Mouse (Mus musculus): ENCODE data around the gene Acvrl1.

DNA sequence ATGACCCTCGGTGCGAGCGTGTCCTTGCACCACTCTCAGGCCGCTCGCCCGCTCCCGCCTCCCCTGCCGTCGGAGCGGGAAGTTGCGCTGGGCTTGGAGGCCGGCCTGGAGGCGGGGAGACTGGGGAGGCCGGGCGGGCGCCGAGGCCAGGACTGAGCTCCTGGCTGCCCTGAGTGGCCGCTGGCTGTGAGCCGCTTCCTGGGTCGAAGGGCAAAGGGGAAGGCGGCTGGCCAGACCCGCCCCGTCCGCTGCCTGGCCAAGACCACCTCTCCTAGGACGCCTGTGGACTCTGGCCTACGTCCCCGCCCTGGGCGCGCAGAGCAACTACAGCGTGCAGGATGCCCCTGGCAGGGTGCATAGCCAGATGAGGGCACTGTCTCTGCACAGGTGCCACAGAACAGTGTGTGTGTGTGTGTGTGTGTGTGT, 49.6 kb upstream of the Acvrl1 start:
- TF ChIP-seq EP300 (IDR thresholded peaks at IDR 0.05) (no peak), CTCF (IDR thresholded peaks at IDR 0.05) (peak; percentile 61)

Data from lung, postnatal 0 days (tissue).